Mouse (Mus musculus): ENCODE data around the gene Ly6g6f.

Ly6g6f gene

DNA sequence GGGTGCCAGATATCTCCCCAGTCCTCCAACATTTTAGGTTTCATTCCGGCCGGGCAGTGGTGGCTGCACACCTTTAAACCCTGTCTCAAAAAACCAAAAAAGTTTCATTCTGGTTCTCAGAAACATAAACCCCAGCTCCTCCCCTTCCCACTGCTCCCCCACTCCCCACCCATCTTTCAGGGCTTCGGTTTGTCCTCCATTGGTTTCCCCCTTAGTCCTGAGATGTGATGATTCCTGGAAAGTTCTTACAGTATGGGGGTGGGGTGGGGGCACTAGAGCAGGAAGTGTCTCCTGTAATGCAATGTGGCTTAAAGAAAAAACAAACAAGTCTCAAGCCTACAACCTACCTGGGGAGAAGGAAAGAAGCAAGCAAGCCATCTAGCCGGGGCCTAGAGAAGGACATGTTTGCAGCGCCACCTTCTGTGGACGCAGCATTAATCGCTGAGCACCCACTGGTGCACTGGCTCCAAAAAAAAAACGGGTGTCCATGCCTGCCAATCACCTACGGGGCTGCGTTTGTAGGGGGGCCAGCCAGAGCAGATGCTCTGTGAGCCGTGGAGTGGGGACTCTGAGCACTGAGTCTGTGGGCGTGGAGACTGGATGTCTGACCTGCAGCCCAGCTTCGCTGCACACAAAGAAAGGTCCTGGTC is 20.5 kb upstream of the Ly6g6f start:
- no peak for DNase-seq (ENCODE audit: low spot score)

DNA sequence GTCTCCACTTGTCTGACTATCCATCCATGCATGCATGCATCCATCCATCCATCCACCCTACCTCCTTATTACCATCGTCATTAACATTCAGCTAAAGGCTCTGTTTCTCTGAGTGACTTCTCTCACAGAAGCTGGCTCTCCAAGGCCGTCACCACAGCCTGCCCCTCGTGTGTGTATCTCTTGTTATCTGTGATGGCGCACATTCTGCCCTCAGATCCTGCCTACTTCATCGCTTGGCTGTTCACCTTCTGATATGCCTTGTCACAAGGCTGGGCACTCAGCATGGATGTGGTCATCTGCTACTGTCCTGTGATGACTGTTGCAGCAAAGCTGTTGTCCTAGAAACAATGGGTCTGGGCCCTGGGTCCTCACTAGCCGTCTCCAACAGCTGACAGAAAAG is 19.3 kb upstream of the Ly6g6f start:
- DNase-seq (ENCODE audit: low spot score), result no peak

DNA sequence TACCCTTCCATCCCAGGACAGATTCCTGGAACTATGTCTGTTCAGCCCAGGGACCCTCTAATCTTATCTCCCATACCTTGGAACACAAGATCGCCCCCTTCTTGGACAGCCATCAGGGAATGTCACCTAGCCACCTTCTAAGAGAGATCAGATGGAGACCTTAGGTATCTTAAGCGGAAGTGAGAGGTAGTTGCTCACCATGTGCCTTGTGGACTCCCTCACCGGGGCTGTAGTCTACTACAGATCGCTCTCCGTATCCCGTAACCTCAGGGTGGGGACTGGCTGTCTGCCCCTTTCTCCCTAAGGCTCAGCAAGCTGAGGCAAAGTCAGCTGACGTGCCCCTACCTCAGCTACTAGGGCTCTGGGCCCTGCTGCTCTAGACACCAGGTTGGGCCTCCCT is 18.7 kb upstream of the Ly6g6f start:
- no peak for DNase-seq (ENCODE audit: low spot score)

DNA sequence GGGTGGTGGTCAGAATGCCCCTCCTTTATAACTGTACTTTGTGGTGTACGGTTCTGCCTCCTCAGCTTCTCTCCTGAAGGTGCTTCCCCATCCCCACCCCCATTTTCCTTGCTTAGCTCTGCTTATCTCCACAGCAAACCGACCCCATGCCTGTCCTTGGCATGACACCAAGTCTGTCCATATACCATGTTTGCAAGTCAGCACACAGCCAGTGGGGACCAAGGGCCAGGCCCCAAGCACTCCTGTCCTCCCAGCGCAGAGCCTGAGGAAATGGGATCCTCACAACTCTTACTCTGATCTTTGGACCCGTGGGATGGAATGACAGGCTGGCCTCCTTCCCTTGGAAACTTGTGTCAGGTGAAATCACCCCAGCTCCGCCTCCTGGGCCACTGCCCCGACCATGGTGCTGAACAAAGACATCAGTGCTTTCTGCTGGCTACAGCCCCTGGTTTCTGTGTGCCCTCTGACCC is 17.8 kb upstream of the Ly6g6f start:
- no peak for DNase-seq (ENCODE audit: low spot score)

DNA sequence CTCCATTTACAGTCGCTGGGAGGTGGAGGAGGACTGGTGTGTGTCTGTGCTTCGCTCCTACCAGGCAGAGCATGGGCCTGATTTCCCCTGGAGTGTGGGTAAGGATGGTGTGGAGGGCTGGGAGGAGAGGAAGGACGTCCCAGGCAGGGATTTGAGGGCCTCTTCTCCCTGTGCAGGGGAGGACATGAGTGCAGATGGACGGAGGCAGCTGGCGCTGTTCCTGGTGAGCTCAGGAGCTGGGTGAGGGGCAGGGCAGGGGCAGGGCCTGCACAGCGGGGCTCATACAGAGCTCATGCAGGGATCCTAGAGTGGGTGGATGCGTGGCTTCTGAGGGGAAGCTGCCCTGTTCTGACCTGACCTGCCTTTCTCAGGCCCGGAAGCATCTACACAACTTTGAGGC is 16.9 kb upstream of the Ly6g6f start:
- no peak for DNase-seq (ENCODE audit: low spot score)

DNA sequence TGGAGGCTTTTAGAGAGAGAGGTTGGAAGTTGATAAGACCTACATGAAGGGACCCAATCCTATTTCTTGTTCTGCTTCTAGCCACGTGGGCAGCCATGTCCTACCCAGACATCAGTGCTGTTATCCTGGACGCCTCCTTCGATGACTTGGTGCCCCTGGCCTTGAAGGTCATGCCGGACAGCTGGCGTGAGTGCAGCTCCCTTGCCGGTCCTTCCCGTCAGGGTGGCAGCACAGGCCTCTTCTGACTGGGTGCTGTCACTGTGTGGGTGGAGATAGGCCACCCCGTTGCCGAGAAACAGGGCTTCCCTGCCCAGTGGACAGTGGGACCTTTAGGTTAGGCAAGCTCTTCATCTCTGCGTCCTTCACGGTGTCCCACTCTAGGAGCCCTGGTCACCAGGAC is 15.8 kb upstream of the Ly6g6f start:
- DNase-seq (ENCODE audit: low spot score), result no peak

DNA sequence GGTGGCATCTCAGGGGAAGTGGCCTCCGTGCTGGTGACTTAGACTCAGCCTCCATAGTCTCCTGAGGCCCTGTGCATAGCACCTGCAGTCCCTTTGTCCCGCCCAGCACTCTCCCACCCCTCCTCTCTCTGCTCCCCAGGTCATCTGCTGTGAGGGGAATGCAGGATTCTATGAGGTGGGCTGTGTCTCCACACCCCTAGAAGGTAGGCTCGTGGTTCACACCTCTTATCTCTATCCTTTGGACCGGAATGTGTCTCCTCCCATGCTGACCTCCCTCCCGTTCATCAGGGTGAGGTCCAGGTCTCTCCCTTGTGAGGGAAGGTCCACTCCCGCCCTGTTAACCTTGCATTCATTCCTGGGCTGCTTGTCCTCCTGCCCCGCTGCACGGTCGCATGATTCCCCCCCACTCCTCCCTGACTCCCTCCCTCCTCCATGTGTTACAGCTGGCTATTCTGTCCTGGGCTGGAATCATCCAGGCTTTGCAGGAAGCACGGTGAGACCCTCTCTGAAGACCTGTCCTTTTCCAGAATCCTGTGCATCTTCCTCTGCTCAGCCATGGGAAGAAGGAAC is 14.9 kb upstream of the Ly6g6f start:
- DNase-seq (ENCODE audit: low spot score), result no peak

DNA sequence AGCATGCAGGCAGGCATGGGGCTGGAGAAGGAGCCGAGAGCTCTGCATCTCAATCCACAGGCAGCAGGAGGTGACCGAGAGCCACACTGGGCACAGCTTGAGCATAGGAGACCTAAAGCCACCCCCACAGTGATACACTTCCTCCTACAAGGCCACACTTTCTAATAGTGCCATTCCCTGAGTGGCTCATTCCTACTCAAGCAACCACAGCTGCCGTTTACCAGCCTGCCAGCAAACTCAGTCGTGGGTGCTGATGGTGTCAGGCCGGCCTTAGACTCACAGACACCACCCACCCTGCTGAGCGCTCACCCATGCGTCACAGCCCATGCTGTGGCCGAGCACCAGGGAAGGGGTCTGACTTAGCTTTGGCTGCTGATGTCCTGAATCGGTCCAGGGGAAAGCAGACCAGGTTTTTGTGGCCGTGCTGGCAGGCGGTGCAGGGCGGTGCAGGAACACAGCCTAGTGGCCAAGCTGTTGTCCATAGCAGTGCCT is 11.8 kb upstream of the Ly6g6f start:
- no peak for DNase-seq (ENCODE audit: low spot score)

DNA sequence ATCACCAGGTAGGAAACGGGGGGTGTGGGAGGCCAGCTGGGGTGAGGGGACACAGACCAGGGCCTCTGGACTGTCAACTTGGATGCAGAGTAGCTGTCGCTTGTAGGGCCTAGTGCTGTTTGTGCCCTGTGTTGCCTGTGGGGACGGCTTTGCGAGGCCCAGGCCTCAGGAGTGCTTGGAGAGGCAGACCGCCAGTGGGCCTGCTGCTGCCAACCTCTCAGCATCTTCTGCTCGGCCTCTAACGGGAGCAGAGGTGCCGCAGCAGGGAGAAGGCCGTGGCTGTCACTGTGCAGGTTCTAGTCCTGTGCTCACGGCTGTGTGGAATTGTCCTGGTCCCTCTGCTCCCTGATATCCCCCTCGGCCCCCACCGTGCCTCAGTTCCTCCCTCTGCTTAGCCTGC is 11.2 kb upstream of the Ly6g6f start:
- DNase-seq (ENCODE audit: low spot score), result no peak

DNA sequence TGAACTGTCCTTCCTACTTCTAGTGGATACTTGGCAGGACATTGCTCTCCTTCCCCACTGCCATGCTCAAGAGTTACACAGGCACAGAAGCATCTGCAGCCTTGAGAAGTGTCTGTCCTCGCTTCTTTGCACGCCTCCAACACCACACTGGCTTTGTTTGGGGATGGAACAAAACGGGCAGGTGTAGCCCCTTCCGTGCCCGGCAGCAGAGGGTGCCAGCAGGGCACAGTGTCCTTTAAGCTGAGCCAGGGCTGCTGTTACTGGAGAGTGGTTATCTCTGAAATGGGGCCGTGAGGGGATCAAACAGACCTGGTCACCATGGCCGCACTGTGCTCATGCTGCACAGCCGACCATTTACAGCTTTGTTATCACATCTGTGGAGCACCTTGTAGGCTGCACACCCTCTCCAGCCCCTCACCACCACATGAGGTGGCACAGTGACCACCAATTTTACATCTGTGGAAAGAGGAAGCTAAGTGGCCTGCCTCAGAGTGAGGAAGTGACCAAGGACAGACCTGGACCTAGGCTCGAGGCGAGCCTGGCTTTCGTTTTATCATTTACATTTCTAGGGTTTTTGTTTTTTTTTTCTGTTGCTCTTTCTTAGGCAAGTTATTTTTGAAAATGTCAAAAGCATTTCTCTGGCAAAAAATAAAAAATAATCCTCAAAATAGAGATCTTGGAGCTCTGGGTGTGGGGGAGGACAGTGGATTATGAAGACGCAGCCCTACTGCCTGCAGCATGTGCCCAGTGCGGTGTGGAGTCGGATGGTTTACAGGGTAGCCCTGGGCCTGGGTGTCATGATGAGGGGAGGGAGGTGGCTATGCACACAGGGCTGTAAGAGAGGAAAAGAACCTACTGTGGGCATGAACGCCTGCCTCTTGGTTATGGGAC is 9.3 kb upstream of the Ly6g6f start:
- DNase-seq (ENCODE audit: low spot score), result no peak

DNA sequence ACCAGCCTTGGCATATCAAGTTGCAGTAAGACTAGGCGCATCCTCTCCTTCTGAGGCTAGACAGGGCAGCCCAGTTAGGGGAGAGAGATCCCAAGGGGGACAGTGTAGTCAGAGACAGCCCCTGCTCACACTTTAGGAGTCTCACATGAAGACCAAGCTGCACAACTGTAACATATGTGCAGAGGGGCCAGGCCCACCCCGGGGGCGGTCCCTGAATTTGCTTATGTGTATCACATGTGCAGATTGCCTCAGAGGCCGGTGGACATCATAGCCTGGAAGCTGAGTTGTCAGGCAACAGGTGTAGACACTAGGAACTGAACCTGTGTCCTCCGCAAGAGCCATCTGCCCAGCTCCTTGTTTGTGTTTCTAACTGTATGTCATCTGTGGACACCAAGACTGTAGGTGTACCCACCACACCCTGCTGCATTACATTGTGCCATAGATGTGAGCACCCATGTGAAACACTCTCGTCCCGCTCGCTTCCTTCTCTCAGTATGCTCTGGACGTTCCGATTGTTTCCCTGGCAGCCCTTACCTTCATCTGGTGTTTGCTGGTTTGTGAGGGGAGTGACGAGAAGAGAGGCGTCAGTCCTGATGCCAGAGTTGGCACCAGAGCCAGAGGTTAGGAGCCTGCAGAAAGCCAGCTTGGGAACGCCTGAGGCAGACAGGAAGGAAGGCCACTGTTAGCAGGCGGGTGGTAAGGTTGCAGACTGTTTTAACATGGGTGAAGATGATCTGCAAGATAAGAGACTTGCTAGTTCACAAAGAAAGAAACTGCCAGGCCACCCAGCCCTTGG is 7.2 kb upstream of the Ly6g6f start:
- no peak for DNase-seq (ENCODE audit: low spot score)

DNA sequence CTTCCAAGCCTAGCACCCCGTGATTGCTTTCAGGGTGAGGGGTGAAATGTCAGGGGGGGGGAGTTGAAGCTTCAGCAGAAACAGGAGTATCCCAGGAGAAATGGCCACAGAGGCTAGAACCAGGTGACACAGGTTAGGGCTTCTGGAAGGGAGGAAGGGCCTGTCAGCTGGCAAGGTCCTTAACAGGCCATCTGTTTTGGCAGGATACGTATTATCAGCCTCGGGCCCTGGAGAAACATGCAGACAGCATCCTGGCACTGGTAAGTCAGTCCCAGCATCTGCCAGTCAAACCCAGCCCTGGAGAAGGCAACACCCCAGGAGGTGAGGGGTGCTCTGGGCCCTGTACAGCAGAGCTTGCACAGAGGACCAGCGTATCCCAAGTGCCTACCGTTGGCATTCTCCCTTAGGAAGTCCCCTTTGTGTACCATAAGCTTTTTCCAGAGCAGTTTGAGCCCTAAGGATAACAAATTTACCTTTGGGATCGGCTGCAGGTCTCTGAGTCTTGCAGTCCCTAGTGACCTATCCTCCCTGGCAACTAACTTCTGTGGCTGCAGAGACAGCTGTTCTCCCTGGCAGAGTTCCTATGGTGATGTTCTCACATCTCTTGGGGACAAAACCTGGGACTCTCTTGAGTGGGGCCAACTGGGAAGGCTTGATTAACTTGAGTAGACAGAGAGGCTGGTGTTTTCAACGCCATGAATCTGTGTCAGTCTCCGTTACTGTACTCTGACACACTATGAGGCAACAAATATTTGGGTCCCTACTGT is 4.9 kb upstream of the Ly6g6f start:
- no peak for DNase-seq (ENCODE audit: low spot score)

DNA sequence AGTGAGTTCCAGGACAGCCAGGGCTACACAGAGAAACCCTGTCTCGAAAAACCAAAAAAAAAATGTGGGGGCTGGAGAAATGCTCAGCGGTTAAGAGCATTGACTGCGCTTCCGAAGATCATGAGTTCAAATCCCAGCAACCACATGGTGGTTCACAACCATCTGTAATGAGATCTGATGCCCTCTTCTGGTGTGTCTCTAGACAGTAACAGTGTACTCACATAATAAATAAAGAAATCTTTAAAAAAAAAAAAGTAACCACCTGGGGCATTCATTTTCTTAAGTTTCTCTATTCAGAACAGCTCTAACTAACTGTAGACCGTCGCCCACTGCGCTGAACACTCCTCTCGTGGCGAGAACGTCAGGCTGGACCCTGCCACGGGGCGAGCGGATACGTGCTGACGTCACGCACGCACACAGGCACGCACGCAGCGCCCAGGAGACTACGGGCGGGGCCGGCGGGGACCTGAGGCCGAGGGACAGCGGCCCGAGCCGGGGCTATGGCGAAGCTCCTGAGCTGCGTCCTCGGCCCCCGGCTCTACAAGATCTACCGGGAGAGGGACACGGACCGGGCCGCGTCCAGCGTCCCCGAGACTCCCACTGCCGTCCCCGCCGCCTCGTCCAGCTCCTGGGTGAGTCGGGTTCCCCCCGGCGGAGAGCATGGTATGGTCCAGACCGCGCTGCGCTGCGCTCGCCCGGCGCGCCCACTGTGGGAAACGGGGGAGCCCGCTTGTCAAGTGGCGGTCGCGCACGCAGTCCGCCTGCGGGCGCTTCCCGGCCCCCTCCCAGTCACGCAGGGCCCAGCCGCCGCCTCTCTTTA is 3.6 kb upstream of the Ly6g6f start, which contains the start of gene Abhd16a:
Abhd16a (plus strand) TSS at position 439 of the 820 bp plus-strand sequence.
- peak; percentile 93 for DNase-seq (ENCODE audit: low spot score)

DNA sequence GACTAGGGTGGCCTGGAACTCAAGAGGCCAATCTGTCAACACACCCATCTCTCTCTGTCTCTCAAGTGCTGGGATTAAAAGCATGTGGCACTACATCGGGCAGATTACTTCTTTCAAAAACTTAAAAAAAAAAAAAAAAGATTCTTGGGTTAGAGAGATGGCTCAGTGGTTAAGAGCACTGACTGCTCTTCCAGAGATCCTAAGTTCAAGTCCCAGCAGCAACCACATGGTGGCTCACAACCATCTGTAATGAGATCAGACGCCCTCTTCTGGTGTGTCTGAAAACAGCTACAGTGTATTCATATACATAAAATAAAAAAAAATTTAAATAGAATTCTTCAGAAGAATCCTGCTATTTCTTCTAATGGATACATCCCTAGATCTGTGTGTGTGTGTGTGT is 2.7 kb upstream of the Ly6g6f start:
- DNase-seq (ENCODE audit: low spot score), result no peak

DNA sequence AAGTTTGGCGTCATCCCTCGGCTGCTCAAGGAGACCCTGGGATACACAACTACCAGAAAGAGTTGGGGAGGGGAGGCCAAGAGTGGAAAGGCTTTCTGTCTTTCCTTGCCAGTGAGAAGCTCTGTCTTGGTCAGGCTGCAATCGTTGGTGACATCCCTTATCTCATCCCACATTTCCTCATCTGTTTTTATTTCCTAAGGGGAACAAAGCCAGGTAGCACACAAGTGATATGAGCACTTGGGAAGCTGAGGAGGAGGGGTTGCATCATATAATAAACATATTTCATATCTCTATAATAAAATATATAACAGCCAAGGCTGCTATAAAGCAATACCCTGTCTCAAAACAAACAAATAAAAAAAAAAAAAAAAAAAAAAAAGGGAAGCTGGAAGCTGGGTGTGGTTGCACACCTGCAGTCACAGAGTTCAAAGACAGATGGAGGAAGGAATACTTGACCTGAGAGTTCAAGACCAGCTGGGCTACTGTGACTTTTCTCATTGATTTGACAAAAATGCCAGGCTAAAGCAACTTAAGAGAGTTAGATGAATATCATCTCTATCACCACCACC is 1.4 kb downstream of the Ly6g6f start:
- no peak for DNase-seq (ENCODE audit: low spot score)

DNA sequence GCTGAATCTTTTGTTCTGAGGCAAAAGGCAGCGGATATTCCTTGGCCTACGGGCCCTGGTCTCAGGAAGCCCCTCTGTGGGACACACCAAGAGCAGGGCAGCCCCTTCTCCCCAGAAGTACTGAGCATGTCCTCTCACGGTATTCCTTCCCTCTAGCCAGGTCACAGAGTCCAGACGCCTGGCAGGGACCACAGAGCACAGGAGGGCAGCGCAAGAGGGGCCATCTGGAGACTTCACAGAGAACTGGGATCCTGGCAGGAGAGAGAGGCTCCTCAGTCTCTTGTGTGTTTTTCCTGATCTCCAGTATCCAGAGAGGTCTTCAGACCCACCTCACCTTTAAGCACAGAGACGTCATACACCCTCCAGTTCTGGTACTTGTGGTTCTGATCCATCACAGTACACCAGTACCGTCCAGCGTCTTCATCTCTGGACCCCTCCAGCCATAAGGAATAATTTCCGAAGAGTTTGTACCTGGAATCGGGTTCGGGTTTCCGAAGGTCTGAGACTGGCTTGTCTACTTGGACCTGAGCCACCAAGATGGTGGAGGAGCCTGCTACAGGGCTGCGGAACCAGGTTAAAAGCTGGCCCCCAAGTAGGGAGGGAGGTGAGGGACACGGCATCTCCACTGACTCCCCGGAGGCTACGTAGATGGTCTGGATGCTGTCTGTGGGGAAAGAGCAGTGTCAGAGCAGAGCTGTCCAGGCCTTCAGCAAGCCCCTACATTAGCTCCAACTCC is 2.4 kb downstream of the Ly6g6f start:
- DNase-seq (ENCODE audit: low spot score), result no peak

DNA sequence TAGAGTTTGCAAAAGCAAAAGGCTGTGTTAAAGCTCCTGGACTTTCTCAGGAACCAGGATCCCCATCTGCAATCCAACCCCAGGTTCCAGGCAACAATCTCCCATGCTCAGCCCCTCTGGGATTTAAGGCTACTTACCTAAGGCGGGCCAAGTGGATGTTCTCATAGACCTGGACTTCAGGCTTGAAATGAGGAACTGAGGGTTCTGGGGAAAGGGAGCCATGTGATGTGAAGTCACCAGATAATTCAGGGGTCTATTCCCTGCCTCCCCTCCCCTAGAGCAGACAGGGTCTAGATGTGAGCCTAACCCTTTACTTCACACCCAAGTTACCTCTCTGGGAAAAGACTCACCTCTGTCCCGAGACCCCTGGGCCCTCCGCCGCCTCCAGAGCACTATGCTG is 4.7 kb downstream of the Ly6g6f start:
- no peak for DNase-seq (ENCODE audit: low spot score)

DNA sequence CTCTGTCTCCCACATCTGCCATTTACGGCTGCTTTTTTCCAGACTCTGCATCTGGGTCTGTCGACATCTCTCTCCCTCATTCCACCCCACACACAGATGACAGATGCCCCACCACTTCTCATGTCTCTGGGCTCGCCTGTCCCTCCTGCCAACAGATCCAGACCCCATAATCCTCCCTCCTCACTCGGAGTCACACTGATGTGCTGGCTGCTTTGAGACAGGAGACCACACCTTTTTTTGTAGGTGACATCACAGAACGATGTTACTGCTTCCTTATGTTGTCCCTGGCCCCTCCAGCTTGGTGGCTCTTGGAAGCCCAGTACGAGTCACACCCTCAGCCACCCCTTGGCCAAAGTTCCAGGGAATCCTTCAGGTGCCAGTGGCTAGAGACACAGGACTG is 5.2 kb downstream of the Ly6g6f start:
- DNase-seq (ENCODE audit: low spot score), result no peak

DNA sequence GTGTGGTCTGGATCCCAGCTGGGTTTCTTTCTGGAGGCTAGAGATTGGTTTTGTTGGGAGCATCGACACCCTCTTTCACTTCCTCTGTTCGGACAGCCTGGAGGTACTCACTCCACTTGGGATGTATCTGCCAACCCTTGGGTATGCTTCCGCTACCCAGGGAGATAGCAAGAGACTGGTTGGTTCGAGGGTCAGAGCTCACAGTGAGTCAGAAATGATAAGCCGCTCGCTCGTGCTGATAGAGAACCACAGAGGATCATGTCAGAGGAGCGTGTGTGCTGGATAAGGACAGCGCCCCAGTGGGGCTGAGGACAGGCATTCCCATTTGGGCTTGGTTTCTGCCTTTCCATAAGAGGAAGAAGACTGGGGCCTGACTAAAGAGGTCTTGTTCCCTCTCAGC is 5.6 kb downstream of the Ly6g6f start:
- no peak for DNase-seq (ENCODE audit: low spot score)

Data from ovary, postnatal 10 days (tissue).